Comparison of ENCODE assay signal across 9 mouse cellular contexts in genomic region chr11:8137366-8137765, GRCm38 (mm10).
A peak's percentile ranks its signal among the peaks of the same experiment; 100 is the strongest.
DNase-seq lines count a peak whose midpoint lies in the region; ATAC-seq and TF ChIP-seq lines count a peak whose summit lies in the region.
"Had no signal": no experiment of that assay in that cellular context is flagged by ENCODE, and none has a peak within 500 bp of the region (broad histone marks: within the 10 kb centered on the region; RNA-seq: fewer than 3 reads in every experiment).

No protein-coding gene starts in this region.

- peak; percentile 44 for ATAC-seq in Patski
- no peak for ATAC-seq in kidney, postnatal 0 days (replicated peaks; ENCODE audit: low FRiP score, low read depth)

- H3K27ac ChIP-seq in kidney, postnatal 0 days = no peak overlapping the region
- H3K27ac ChIP-seq: embryonic facial prominence, embryonic 15.5 days had no signal

- H3K4me2 ChIP-seq in kidney, postnatal 0 days (ENCODE audit: low read length) = no peak overlapping the region
- H3K4me2 ChIP-seq: embryonic facial prominence, embryonic 15.5 days had no signal

- H3K27me3 ChIP-seq in Patski = no peaks in the 10 kb centered on the region
- H3K27me3 ChIP-seq in kidney, postnatal 0 days (ENCODE audit: insufficient read depth, low read length) = no peaks in the 10 kb centered on the region
- H3K27me3 ChIP-seq: embryonic facial prominence, embryonic 15.5 days had no signal

- intact Hi-C loops in left cerebral cortex, postnatal 14 days (cut with DNase I) = loop anchor here (10.0 kb wide), 2 partner anchors 107 to 923 kb away; partner anchors contain the start of gene Igfbp3

- no peak overlapping the region for H3K4me3 ChIP-seq in kidney, postnatal 0 days (replicated peaks; ENCODE audit: low read depth, low read length)
- H3K4me3 ChIP-seq: embryonic facial prominence, embryonic 15.5 days had no signal

- H3K36me3 ChIP-seq in kidney, postnatal 0 days (ENCODE audit: insufficient read depth, low read length) = no peaks in the 10 kb centered on the region
- H3K36me3 ChIP-seq: embryonic facial prominence, embryonic 15.5 days had no signal

- WGBS in kidney, postnatal 0 days = 33% methylated on average over 4 of the region's 4 CpGs

- H3K4me1 ChIP-seq in kidney, postnatal 0 days (replicated peaks; ENCODE audit: insufficient read depth, low read length) = no peaks in the 10 kb centered on the region
- H3K4me1 ChIP-seq: embryonic facial prominence, embryonic 15.5 days had no signal

- H3K9me3 ChIP-seq in kidney, postnatal 0 days (replicated peaks; ENCODE audit: low read length) = no peaks in the 10 kb centered on the region
- H3K9me3 ChIP-seq: embryonic facial prominence, embryonic 15.5 days had no signal

- POLR2A ChIA-PET in Patski (lab: Charles Lee) = no interaction called here

- in situ Hi-C loops in Patski (cut with MboI; ENCODE audit: low pct_unique_long_range_greater_than_20kb) = loop anchor here (25.0 kb wide), 1 partner anchor 925 kb away; the partner anchor contains the start of gene Igfbp3

- TF ChIP-seq CTCF in Patski (IDR thresholded peaks at IDR 0.05) = peak; percentile 64
- TF ChIP-seq CTCF in kidney, postnatal 0 days (IDR thresholded peaks at IDR 0.05; ENCODE audit: low read depth) = peak; percentile 65

- peak; percentile 66 to 68 for DNase-seq in cerebellum, postnatal 10 days
- no peak for DNase-seq in cerebellum, adult 8-10 months
- DNase-seq in left cerebral cortex, postnatal 14 days (ENCODE audit: low spot score in 2 of 2) = peak; percentile 8 to 11
- no peak for DNase-seq in left cerebral cortex, adult 8-10 months (ENCODE audit: low spot score in 2 of 2)
- DNase-seq in Patski (ENCODE audit: low read depth, low spot score) = no peak
- peak; percentile 61 for DNase-seq in kidney, postnatal 0 days (ENCODE audit: low spot score)
- no peak for DNase-seq in frontal cortex, postnatal 14 days (ENCODE audit: low spot score in 2 of 2)
- no peak for DNase-seq in ovary, adult 18-20 months (ENCODE audit: low spot score)

- no peak overlapping the region for H3K9ac ChIP-seq in kidney, postnatal 0 days (ENCODE audit: low read depth, low read length)
- H3K9ac ChIP-seq: embryonic facial prominence, embryonic 15.5 days had no signal

- CTCF ChIA-PET in Patski (lab: Charles Lee) = interaction anchor here (1.1 to 1.8 kb wide), 3 partner anchors 9 to 927 kb away, joined by 3 to 4 read pairs (median 3); no protein-coding TSS in a partner anchor

Comparison
In these comparisons a context has a peak if more than half of its experiments do, and no peak if none do; other contexts are left out.
1. DNase-seq: peak in cerebellum, postnatal 10 days (2 of 2), left cerebral cortex, postnatal 14 days (2 of 2) and kidney, postnatal 0 days (single experiment); none in cerebellum, adult 8-10 months (single experiment), left cerebral cortex, adult 8-10 months (0 of 2), Patski (single experiment), frontal cortex, postnatal 14 days (0 of 2) and ovary, adult 18-20 months (single experiment).